Mouse (Mus musculus): ENCODE measurements at regions not wholly inside any gene's neighbourhood (a gene's known extent, or its start where the extent isn't known, plus 50 kb on each side); places are given as distances from the start of the nearest gene placed in this dataset.

DNA sequence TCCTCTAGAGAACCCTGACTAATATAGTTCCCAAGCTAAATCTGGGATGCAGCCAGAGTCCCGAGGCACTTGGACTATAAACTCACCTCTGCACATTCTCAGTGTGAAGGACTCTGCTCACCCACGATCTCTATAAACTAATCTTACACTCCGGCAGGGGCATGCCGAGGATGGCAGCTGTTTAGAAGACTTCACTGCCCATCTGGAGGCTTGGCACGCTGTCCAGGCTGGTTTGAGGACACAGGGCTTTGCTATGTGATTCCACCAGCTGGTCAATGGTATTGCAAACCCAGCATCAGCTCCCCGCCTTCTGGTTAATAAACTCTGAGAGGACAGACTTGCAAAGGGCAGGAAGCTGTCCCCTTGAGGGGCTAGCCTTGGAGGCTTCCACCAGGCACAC is 153.3 kb upstream of the Irx3 start:
- no peak for DNase-seq

DNA sequence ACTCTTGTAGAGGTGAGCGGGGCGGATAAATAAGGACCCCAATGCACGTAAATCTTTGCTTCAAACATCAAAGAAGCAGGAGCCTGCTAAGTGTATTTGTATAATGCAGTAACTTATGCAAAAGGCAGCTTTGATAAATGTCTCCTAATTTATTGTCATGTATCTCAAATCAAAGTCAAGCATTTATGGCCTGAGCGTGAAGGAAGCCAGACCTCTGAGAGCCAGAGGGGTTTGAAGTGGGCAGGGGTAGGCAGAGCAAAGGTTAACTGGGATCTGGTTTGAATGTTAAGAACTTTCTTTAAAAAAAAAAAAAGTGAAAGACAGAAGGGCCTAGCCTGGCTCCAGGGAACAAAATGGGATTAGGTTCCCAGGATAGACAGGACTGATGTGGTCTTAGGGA is 151.1 kb upstream of the Irx3 start:
- no peak for DNase-seq

DNA sequence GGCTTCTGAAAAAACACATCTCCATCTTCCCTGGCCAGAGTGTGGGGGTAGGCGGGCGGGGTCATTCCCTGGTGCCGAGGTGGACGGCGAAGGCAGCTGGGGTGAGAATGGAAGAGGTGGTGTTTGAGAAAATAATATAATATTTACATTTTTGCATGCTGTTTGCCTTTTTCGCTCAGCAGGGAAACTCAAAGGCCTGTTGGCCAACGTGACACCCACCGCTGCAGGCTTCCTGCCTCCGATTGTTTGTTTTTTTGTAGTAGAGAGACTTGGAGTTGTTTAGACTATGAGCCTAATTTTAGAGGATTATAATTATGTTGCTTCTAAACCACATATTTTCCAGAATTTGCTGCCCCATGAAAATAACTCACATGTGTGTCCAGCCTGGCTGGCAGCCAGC is 147.2 kb upstream of the Irx3 start:
- DNase-seq: no peak

DNA sequence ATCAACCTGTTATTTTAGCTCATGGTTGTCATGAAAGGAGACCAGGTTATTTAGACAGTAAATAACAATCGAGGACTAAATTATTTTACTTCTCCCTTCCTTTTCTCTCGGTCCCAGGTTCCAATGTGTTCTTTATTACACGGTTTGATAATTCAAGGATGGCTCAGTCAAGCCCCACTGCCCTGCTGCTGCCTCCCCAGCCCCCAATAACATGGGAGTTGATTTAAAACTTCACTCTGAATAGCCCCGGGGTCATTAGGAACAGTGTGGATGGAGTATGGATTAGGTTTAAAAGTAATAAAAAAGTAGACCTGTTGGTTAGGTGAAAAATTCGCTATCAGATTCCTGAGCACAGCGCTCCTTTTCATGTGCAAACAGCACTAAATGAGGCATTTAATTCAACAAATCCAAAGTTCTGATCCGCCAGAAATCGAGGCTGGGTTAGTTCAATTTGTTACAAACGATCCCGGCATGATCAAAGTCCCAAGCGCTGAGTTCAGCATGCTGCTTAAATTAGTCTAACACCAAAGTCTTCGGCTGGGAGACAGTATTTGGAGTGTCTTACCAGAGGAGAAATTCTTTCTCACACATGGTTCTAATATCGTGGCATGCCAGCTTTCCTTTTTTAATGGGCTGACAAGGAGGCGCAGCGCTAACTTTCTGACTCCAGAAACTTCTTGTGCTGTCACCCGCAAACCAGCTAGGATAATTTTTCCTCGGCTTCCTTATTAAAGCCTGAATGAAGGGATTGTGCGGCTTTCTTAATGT is 146.5 kb upstream of the Irx3 start:
- DNase-seq: no peak

DNA sequence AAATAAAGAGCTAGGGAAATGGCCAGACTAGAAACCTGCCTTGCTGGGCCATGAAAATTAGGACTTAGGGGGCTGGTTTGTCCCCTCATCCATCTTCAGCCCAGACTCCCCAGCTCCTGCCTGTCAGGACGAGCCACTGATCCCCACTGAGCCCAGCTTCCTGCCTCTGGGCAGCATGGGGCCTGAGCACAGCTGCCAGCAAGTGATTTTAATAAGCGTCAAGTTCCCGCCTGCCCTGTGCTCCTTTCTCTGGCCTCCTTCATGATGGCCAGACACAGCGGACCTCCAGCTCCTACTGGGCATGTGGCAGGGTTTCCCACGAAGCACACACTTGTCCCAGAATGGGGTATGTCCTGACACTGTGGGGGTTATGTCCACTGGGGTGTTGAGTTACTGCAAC is 139.1 kb upstream of the Irx3 start:
- no peak for DNase-seq

DNA sequence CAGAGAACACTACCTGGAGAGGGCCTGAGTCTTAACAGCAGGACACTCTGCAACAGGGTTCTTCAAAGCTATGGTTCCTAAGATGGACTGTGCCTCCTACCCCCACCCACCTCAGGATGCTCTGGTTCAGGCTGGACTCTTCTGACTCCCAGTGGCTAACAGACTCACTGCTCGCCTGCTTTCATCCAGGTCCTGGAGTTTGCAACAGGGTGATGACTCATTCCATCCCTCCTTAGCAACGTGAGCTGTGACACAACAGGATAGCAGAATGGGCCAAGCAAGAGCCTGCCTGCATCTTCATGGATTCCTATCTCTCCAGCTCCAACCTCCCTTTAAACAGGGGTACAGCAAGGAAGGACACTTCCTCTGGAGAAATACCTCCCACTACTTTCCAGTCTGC is 135.4 kb upstream of the Irx3 start:
- no peak for DNase-seq

DNA sequence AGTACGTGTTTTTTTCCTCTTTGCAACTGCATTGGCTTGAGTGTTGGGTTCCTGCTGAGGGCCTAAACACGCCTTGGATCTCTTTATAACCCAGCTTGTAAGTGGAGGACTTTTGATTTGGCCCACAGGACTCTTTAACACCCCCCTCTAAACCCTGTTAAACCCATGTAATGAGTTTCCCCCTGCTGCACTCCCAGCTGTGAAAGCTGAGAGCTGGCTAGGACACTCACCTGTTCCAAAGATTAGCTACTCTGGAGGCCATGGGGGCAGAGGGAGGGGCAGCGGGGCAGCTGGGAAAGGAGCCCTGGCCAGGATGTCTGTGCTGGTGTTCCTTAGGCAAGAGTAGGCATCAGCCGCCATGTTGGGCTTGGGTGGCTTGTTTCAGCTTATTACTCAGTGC is 128.7 kb upstream of the Irx3 start:
- no peak for DNase-seq

DNA sequence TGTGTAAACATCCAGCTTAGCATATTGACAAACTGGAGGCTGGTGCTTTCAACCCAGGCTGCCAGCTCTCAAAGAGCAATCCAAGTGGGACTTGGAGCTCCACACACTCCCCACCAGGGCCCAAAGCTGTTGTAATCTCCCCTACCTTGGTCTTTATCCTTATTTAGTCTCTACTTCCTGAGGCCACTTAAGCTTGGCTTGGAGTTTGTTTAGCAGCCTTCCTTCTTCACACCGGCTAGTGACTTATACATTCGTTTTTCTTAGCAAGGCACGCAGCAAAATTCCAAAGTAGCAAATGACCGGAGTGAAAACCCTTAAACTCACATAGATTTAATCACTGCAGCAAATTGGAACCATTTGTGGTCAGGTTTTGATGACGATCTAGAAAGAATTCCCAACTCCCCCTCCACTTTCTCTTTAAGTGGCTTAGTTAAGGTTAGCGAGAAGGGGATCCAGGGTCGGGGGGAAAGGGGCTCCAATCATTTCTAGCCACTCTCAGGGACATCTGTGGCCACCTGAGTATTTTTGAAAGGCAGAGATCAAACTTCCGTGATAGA is 124.2 kb upstream of the Irx3 start:
- DNase-seq: no peak

DNA sequence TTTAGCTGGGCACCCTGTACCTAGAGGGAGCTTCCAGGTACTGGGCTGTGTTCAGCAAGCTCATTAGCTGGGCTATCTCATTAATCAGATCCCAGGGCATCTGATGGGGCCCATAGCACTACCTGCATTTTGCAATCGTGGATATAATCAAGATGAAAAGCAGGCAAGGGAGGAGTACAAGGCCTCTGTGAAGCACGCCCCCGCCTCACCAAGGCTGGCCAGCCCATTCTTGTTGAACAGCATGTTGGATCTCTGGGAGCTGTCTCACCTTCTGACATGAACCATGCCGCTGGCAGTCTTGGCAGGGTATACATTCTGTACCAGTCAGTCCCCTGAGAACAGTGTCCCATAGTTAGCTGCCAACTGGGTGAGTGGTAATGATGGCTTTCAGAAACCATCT is 122.3 kb upstream of the Irx3 start:
- DNase-seq: no peak

DNA sequence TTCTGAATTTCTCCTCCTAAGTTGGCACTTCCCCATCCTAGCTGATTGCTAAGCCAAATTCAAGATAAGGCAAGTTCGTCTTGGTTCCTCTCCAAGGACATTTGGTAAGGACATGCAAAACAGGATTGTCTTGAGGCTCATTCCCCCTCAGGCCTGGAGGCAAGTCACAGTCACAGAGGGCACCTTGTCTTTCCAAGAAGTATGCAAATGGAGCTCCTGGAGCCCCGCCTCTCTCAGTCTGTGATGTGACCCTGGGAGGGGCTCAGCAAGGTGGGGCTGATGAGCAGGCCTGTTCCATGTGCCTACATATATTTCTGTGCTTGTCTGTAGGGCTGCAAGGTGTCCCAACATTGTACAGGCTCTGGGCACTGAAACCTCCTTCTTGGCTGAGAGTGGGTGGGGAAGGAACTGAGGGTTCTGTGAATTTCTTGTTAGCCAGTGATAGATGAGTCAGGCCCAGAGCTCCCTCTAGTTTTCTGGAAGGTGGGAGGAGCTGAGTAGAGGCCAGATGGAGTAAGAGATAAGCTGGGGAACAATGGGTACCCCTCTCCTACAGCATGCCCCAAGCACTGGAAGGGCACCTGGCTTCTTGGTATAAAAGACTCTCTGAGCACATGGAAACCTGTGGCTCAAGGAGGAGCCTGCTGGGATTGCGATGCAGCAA is 120.5 kb upstream of the Irx3 start:
- DNase-seq: no peak

DNA sequence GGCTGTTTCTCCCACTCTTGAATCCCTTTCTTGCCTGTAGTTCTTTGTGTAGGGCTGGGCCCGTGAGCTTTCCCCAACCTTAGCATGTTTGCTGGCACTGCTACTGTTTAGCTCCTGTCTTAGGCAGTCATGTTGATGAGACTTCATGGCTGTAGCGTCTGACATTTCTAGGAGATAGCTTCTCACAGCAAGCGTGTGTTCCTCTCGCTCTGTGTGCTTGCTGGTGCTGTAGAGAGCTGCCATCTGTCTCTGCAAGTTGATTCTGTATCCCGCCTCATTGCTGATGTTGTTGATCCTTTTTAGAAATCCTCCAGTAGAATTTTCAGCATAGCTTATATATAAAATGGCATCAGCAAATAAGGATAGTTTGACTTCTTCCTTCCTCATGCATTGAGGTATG is 116.0 kb upstream of the Irx3 start:
- no peak for DNase-seq

DNA sequence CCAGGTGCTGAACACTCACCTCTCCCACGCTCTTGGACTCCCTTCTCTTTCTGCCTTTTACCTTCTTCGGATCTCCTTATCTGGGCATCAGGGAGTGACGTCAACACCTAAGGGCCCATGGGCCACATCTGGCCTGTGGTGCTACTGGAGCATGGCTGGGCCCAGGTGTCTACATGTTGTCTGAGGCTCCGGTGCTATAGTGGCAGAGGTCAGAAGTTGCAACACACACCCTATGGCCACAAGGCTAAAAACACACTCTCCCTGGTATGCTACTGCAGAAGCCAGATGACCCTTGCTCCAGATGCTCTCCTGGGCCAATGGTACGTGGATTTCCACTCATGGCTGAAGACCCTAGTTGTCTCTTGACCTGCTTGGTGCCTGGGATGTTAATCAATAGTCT is 112.1 kb upstream of the Irx3 start:
- no peak for DNase-seq

DNA sequence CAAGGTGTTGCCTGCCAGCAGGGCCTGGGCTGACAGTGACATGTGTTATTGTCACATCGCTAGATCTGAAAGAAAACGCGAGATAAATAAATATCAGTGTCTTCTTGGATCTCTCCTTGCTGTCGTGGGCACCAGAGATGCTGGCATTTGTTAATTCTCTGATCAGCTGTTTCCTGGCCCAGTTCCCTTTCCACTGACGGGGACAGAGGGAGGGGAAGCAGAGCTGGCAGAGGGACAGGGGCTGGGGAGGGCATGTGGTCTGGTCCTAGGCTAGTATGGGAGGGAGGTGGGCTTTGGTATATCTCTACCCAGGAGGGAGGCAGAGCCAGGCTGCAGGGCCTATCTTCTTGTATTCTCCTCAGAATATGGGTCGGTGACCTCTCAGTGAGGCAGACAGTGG is 111.3 kb upstream of the Irx3 start:
- no peak for DNase-seq

DNA sequence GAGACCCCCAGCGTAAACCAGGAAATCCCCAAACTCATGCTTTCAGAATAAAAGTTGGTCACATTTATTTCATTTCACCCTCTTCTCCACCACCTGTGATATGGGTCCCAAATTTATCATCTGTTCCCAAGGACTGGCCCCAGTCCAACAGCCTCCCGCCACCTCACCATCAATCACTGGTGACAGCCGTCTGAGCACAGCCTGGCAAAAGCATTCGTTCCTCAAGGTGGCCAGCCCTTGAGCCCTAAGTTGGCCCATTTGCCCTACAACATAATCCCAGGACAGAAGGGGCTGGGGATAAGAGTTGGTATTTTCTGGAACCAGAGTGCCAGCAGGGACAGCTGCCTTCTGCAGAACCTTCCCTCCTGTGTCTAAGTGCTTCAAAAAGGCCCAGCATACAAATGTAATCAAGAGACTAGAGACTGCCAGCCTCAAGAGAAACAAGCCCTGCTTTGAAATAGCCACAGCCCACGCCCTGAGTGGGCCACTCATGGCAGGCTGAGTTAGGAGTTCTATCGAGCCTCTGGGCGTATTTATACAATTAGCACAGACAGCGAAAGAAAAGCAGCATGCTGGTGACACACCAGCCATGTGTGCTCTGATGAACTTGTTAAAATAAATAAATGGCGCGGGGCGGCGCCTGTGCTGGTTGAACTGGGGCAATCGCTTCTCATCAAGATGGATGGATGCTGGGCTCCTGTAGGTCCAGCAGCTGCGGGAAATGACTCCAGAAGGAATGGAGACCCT is 107.9 kb upstream of the Irx3 start:
- peak; percentile 20 to 25 for DNase-seq

DNA sequence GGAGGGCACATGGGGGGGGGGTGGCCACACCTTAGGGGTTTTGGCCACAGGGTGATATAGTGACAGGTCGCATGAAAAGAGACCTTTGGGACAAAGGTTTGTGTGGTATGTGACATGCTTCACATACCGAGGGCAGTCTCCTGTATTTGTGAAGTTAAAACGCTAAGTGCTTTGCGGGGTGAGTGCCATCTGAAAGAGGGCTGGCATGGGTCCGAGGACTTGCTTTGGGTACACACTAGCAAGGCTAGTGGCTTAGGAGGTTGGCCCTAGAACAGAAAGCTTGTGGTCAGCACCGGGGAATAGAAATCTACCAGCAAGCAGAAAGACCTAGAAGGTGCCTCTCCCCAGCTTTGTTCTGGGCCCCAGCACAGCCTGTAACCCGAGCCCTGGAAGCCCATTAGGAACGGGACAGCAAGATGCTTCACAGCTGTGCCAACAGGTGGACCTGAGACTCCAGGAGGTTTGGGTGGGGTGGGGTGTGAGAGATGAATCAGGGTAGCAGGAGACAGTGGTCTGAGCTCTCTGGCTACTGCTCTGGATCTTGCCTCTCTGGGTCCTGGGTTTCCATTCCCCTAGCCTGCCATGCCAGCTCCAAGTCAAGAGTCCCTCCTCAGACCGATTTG is 107.0 kb upstream of the Irx3 start:
- no peak for DNase-seq

DNA sequence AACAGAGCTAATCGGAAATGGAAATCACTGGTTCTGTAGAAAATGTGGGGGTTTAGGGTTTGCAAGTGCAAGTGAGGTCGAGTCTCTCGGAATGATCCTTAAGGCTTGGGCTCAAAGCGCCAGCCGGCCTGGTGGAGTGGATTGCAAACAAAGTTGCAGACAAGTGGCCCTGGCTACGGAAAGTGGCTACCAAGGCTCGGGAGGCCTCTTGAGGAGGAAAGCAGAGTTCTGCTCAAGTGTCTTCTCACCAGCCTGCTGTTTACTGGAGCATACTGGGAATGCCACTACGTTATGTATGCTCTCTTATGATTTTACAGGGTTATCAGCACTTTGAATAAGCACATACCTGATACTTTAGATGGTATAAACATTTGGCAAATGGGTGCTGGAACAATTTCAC is 105.3 kb upstream of the Irx3 start:
- no peak for DNase-seq

DNA sequence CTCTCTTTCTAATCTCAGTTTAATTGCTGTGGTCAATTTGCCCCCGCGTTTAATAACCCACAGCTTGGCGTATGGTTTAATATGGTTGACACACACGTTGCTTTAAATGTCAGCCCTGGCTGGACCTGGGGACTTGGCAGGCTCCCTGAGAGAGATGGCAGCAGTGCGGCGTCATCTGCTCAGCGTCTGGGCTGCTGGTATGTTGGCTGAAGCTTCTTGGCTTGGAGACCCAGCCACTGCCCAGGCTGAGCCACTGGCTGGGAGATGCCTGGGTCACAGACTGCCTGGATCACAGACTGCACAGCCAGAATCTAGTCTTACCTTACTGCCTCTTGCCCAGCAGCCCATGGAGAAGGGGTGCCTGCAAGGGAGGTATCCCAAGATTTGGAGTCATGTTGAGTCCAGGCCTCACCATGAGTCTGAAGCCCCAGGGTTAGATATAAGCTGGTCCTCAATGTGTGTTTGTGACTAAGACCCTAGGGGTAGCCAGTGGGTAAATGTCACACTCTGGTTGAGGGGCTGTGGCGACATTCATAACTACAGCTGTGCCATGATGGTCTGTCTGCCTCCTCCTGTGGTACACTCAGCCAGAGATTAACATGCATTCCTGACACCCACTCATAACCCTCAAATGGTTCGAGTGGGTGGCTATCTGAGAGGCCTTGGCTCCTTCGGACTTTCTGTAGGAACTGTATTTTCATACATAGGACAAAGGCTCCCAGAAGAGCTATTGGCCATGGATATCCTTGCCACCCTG is 99.8 kb upstream of the Irx3 start:
- DNase-seq: no peak

DNA sequence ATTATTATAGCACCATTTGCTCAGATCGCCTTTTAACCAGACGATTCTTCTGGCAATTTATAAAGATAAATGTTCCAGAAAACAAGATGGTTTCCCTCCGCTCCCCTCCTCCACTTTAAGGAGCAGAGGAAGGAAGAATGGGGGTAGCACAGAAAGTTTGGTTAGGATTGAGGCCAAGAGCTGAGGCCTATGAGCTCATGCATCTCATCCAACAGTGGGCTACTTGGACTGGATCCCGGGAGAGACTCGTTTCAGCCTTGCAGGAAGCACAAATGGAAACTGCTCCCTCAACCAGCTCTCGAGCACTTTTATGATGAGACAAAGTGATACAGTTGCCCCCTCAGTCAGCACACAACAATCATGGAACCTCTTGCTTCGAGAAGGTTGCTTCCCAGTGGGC is 97.9 kb upstream of the Irx3 start:
- DNase-seq: no peak

DNA sequence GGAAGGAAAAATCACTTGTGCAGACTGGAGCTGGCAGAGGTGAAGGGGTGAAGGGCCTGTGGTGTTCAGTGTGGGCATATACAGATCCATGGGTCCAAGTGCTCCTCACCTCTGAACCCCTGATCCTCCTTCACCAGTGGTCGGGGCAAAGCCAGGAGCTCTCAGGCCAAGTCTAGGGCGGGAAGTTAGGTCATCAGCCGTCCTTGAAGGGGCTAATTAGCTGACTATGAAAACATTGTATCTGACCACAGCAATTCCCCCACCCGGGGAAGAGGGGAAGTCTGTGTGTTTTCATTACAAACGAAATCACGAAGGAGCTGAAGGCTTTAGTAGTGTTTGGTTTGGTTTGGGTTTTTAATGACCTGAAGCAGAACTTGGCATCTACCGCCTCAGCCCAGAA is 95.5 kb upstream of the Irx3 start:
- DNase-seq: no peak

DNA sequence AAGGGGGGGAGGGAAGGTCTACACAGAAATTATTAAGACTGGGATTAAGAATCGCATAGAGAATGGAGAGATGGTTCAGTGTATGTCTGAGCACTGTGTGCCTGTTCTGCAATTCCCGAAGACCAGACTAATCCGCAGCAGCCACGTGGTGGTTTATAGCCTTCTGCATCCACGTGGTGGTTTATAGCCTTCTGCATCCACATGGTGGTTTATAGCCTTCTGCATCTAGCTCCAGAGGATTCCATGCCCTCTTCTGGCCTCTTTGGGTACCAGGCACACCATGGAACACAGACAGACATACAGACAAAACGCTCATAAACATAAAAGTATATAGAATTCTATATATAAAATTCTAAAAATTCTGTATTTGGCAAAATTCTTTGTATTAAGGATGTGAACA is 94.1 kb upstream of the Irx3 start:
- DNase-seq: no peak

DNA sequence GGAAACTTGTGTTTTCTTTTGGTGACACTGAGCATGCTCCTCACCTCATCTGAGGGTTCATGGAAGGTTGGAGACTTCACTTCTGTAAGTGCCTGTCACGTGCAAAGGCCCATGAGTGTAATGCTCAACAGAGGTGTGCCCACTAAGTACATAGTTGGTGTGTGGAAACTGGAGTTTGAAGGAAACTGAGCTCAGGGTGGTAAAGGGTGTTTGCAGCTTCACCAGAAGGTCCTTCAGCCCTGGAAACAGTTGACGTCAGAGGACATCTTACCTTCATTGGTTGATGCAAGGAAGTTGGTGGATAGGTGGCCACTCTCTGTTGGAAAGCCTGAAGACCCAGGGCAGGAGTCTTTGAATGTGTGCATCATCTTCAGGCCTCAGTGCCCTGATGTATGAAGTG is 83.0 kb upstream of the Irx3 start:
- no peak for DNase-seq

DNA sequence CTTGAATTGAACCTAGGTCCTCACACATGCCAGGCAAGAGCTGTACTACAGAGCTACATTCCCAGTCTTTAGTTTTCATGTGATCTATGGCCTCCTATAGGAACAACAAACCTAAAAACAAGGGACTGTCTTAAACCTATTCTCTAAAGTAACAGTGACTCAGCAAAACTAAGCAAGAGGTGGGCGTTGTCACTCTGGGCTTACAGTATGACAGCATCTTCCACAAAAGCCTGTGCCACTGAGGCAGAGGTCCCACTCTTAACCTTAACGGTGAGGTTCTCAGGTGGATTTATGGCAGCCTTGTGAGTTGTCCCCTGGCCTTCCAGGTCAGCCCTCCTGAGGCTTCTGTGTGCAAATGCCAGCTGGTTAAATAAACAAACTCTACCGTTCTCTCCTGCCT is 82.5 kb upstream of the Irx3 start:
- no peak for DNase-seq

Measured in adrenal gland, postnatal 36 days (tissue).